Mouse (Mus musculus) ES-E14 (cell line): Measurements from ENCODE around the gene Cdc123.

Experiments used
- CHD2 ChIP-seq: IDR thresholded peaks from 2 replicates; pipeline ENCODE4 v1.6.1; 2014; ENCODE audit warnings: mild to moderate bottlenecking, low read depth, low read length, inconsistent platforms
- HCFC1 ChIP-seq: IDR thresholded peaks from 2 replicates; pipeline ENCODE4 v1.6.1; 2012; ENCODE audit warnings: low read length, inconsistent platforms, borderline replicate concordance; ENCODE audit not compliant: insufficient read depth
- MAFK ChIP-seq: IDR thresholded peaks from 2 replicates; pipeline ENCODE4 v1.6.1; 2014; ENCODE audit warnings: mild to moderate bottlenecking, low read depth, low read length, inconsistent platforms; ENCODE audit not compliant: insufficient read depth
- ZC3H11A ChIP-seq: IDR thresholded peaks from 2 replicates; pipeline ENCODE4 v1.6.1; 2012; ENCODE audit warnings: low read depth, mild to moderate bottlenecking, inconsistent platforms, low read length, borderline replicate concordance
- ZNF384 ChIP-seq: IDR thresholded peaks from 2 replicates; pipeline ENCODE4 v1.6.1; 2012; ENCODE audit warnings: low read depth, low read length, inconsistent platforms

GRCm38 (mm10) chr2:5822449-5822848 lies 22.5 kb downstream of the Cdc123 start:
- no peak for TF ChIP-seq ZNF384
- no peak for TF ChIP-seq CHD2
- no peak for TF ChIP-seq MAFK
- no peak for TF ChIP-seq HCFC1
- TF ChIP-seq ZC3H11A = no peak
